Mouse (Mus musculus): ENCODE measurements around the gene Cldn5.
A peak's percentile ranks its signal among the peaks of the same experiment; 100 is the strongest.

The Cldn5 gene

GRCm38 (mm10) chr16:18776556-18777100 is at the start of gene Cldn5:
TSS of gene Cldn5 (plus strand) at chr16:18776847.
- peak; percentile 39 for DNase-seq (ENCODE audit: extremely low spot score)

DNA sequence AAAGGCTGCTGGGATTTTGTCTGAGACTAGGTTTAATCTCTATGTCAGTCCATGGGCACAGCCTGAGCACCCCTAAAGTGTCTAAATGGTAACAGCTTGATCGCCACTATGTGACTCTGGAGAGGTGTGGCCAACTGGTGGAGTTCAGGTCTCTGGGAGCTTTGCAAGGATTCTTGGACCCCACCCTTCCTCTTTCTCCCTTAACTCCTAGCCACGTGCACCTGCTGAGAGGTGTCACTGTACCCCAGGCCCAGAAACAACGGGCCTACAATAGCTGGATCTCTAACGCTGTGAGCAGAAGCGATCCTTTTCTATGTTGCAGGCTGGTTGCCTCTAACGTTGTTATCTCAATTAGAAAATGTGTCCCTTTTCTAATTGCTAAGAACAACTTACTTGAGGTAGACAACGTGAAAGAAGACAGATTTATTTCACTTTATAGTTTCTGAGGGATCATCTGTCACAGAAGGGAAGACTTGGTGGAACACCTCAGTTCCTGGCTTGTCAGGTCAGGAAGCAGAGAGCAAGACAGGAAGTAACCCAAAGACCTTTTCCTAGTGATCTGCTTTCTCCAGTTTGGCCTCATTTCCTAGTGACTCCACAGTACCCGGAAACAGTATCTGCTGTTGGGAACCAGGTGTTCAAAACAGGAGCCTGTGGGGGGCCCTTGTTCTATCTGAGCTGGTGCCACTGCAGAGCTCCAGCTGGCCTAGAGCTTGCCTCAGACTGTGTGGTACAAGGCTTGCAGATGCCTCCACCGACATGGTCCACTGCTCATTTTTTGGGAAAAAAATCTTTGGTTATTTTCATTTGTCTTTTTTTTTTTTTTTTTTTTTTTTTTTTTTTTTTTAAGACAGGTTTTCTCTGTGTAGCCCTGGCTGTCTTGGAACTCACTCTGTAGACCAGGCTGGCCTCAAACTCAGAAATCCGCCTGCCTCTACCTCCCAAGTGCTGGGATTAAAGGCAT is 48.8 kb upstream of the Cldn5 start:
- no peak for DNase-seq (ENCODE audit: extremely low spot score)

DNA sequence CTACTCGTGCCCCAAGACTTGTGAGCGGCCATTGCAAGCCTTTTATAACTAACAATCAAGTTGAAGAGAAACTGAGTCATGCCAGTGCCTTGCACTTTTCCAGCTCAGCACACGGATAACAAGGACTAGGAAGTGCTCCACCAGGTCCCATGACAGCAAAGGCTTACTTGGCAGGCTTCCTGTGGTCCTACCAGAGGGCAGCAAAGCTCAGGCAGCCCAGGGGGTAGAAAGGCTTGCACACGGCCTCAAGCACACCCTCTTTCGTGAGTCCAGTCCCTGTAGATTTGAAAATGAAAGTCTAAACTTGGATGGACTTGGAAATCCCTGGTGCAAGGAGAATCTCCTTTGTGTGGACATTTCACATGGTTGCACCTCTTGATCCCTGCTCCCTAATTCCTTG is 47.5 kb upstream of the Cldn5 start:
- DNase-seq (ENCODE audit: extremely low spot score), result no peak

- DNase-seq (ENCODE audit: extremely low spot score), result no peak
Measured at GRCm38 (mm10) chr16:18730640-18731039, 46.0 kb upstream of the Cldn5 start.

GRCm38 (mm10) chr16:18733100-18733956 is 43.3 kb upstream of the Cldn5 start:
- no peak for DNase-seq (ENCODE audit: extremely low spot score)

GRCm38 (mm10) chr16:18738303-18738702 is 38.3 kb upstream of the Cldn5 start:
- DNase-seq (ENCODE audit: extremely low spot score), result no peak

GRCm38 (mm10) chr16:18746268-18747122 is 30.2 kb upstream of the Cldn5 start:
- no peak for DNase-seq (ENCODE audit: extremely low spot score)

GRCm38 (mm10) chr16:18751101-18751500 is 25.5 kb upstream of the Cldn5 start:
- no peak for DNase-seq (ENCODE audit: extremely low spot score)

DNA sequence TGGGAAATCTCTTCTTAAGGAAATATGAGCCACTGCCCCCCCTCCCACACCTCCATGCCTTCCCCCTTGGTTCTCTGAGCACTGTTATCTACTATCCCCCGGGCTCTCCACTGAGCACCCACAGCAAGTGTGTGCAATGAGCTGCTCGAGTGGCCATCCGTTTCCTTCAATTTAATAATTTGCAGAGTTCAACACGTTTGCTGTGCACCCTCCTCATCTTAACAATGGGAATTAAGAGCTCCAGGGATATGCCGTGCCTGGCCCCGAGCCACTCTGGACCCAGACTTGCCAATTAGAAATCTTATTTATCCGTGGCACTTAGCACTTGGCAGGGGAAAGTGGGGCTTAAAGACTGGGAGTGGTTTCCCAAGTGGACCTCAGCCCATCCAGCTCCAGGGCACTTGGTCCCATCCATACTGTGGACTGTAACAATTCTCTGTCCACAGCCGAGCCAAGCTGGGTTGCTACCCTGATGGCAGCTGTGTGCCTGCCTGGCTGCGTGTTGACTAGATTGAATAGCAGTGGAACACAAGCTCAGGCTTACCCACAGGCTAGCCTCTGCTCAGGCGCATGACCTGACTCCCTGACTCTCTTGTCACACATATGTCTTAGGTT is 24.7 kb upstream of the Cldn5 start:
- DNase-seq (ENCODE audit: extremely low spot score), result no peak

GRCm38 (mm10) chr16:18761734-18762133 is 14.9 kb upstream of the Cldn5 start:
- no peak for DNase-seq (ENCODE audit: extremely low spot score)

- DNase-seq (ENCODE audit: extremely low spot score), result no peak
Measured at GRCm38 (mm10) chr16:18762960-18763359, 13.7 kb upstream of the Cldn5 start.

GRCm38 (mm10) chr16:18766390-18766789 is 10.3 kb upstream of the Cldn5 start:
- DNase-seq (ENCODE audit: extremely low spot score), result no peak

GRCm38 (mm10) chr16:18769501-18769900 is 7.1 kb upstream of the Cldn5 start:
- DNase-seq (ENCODE audit: extremely low spot score), result no peak

GRCm38 (mm10) chr16:18773936-18774335 is 2.7 kb upstream of the Cldn5 start:
- DNase-seq (ENCODE audit: extremely low spot score), result peak; percentile 28

GRCm38 (mm10) chr16:18775621-18776555 is 759 bp upstream of the Cldn5 start:
- peak; percentile 15 for DNase-seq (ENCODE audit: extremely low spot score)

DNA sequence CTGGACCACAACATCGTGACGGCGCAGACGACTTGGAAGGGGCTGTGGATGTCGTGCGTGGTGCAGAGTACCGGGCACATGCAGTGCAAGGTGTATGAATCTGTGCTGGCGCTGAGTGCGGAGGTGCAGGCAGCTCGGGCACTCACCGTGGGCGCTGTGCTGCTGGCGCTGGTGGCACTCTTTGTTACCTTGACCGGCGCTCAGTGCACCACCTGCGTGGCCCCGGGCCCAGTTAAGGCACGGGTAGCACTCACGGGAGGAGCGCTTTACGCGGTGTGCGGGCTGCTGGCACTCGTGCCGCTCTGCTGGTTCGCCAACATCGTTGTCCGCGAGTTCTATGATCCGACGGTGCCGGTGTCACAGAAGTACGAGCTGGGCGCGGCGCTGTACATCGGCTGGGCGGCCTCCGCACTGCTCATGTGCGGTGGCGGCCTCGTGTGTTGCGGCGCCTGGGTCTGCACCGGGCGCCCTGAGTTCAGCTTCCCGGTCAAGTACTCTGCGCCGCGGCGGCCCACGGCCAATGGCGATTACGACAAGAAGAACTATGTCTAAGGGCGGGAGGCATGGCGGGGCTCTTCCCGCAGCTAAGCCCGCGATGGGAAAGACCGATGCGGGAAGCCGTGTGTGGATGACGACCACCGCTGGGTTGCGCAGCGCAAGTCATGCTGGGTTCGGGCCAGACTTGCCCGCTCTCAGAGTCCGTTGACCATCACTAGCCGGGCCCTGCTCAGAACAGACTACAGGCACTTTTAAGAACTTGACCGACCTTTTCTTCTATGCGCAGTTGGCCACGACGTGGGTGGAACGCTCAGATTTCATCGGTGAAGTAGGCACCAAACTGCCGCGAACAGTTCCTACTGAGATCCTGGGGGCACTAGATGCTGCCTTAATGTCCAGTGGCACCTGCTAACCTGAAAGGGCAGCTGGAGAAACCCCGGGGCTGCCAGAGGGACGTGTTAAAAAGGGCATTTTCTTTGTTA is 744 bp downstream of the Cldn5 start:
- peak; percentile 34 for DNase-seq (ENCODE audit: extremely low spot score)

DNA sequence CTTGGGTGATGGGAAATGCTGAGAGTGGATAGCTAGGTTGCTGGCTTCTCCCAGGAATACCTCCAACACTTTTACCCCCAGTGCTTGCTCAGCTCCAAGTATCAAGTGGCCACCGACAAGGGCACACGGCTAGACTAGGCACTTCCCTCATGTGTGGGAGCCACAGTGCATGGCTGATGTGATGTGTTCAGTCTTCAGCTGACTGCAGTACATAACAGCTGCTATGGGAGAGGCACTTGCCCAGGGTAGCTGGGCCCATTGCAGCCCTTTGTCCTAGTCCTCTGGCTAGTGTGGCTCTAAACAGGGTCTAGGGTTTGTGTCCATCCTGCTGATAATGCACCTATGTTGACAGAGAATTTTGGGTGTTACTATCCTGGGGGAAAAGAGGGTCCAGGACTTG is 1.8 kb downstream of the Cldn5 start:
- no peak for DNase-seq (ENCODE audit: extremely low spot score)

- no peak for DNase-seq (ENCODE audit: extremely low spot score)
Measured at GRCm38 (mm10) chr16:18781810-18782209, 5.2 kb downstream of the Cldn5 start.

DNA sequence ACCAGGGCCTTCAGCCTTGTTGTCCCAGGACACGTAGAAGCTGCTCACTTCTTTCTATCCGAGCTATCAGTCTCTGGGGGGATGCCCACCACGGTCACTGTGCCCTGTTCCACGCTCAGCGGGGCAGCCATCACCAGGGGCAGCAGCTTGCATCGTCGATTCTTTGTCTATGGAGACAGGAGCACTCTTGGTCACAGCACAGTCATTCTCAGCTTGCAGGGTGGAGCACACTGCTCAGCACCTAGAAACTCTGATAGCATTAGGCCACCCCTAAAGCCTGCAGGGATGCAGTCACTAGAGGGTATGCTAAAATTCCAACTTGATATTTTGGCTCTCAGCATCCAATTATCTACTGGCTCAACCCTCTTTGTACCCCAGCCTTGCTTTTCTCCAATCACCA is 8.4 kb downstream of the Cldn5 start:
- no peak for DNase-seq (ENCODE audit: extremely low spot score)
